Mouse (Mus musculus) erythroblast, adult 5-6 weeks (primary cell): ENCODE results near the gene Ttc7. TPM values are rescaled to one million over a fixed set of nuclear protein-coding genes. Genes with fewer than 3 reads are reported as not detected.

Source experiments
- ATAC-seq: replicated peaks from 2 replicates; pipeline ENCODE4 v1.8.0; 2016; ENCODE audit warnings: moderate number of reproducible peaks, mild to moderate bottlenecking, moderate TSS enrichment, inconsistent platforms; ENCODE audit not compliant: poor library complexity, low FRiP score, severe bottlenecking
- total RNA-seq, 2 experiments: library from RNA; stranded (forward) in 1 of 2; stranded (reverse) in 1 of 2; fragments of 150-400 nt in 1 of 2; fragments of 200-764, 138-1000 nt in 1 of 2; gene quantifications; 2 replicates each; pipeline versions ENCODE4 v1.2.3 to v1.2.4; 2015 to 2017; ENCODE audit warnings: low replicate concordance in 2 of 2

Ttc7 gene
- total RNA-seq, 2 experiments from 2014 or later = 17.9 to 35.7 TPM

DNA sequence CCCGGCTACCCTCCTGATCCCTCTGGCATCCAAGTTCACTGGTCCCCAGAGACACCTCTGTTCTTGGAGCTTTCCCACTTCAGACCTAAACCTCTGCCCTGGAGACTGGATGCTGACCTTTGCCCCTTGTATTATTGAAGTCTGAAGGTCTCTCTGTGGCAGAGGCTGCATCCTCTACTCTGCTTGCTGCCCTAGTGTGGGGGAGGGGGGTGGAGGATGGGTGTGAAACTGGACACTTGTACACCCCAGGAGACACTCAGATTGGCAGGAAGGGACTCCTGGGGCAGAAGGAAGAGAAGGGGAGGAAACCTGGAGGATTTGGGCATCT, 70.2 kb downstream of the Ttc7 start:
- no peak for ATAC-seq

DNA sequence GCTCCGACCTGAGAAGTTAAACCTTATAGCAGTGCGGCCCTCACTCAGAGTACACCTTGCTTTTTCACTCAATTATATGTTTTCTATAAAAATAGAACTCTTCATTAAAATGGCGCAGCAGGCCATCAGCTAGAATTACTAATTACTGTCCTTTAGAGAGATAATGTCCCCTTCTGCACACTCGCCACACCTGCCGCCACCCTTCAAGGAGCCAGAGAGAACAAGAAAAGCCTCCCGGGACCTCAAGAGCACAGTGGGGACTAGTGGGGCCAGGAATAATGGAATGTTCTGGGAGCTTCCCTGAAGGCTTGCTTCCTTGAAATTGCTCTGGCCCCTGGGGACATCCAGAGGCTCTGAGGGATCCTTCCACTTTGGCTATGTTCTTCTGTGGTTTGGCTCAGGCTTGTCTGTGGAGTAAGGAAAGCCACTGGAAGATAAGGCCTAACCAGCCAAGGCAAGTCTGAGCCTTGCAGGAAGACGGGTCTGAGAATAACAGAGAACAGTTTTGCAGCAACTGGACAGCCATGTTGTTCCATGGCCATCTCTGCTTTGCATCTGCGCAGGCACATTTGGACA, 71.1 kb downstream of the Ttc7 start:
- ATAC-seq = no peak

DNA sequence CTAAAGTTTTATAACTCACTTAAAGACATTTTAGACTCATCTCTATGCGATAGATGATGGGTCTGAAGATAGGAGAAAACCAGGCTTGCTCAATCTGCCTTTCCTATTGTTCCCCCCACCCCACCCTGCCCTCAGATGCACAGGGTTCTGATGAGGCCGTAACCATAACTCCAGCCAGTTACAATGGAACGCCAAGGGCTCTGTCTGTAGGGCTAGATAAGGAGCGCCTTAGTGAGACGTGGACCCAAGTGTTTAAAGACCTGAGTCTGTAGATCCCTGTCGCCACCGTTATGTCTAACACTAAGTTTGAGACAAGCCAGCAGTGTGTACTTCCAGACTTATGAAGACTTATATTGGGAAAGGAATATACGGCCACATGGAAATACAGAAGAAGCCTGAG, 72.8 kb downstream of the Ttc7 start:
- ATAC-seq = no peak

DNA sequence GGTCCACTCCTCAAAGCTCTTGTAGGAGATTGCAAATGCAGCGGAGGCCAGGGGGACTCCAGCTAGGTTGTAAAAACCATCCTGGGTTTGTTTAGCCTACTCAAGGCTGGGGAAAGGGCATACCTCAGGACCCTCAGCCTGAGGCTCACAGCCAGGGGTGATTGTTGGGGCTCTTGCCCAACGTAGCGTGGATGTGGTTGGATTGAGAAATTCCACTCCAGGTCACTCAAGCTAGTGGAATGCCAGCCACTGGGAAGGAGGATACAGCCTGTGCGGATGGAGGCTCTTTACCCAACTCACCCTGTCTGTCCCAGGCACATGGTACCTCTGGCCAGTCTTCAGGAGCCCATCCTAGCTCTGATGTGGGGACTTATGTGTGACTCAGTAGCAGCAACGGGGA, 73.6 kb downstream of the Ttc7 start:
- ATAC-seq = no peak

DNA sequence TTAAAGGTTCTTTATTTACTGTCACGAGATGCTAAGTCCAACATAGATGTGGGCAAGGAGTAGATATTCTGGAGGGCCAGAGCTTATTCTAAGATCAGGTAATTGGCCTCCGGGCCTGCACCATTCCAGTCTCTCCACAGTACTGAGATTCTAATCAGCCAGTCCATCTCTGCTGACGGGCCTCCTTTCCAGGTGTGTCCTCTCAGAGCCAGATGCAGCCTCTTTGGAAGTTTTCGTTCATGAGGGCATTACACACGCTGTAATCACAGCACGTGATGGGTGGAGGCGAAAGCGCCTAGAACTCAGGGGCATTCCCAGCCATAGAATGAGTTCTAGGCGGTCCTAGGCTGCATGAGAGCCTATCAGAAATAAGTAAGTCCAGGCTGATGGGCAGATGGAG, 74.8 kb downstream of the Ttc7 start:
- no peak for ATAC-seq

DNA sequence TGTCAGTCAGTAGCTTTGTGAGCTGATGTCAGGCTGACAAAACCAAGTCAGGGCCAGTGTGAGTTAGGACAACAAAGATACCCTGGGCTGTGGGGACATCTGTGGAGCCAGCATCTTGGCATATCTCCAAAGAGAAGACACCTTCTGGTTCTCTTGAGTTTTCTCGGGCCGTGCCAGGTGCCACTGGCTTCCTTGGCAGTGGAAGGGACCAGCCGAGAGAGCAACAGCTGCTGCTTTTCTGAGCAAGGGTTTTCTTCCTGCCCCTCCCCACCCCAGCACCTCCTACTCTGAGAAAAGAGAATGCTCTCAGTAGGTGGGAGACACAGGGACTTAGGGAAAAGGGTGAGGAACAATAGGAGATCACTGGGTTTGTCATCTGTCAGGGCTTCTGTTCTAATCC, 78.4 kb downstream of the Ttc7 start:
- no peak for ATAC-seq

DNA sequence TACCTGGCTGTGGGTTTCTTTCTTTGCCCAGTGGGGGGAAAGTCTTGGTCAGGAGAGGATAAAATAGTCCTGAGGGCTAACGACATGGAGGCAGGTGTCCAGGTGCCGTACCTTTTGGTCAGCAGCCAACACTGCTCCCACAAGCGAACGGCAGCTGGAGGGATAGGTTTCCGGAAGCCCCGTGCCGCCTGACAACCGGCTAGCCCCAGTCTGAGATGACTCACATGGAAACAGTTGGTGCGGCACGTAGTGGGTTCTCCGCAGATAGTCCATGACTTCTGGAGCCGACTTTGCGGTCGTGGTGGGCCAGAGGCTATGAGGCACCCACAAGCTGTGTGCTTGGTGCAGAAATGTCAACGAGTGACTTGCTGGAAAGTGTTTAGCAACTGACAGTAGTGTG, 81.4 kb downstream of the Ttc7 start:
- ATAC-seq = no peak

DNA sequence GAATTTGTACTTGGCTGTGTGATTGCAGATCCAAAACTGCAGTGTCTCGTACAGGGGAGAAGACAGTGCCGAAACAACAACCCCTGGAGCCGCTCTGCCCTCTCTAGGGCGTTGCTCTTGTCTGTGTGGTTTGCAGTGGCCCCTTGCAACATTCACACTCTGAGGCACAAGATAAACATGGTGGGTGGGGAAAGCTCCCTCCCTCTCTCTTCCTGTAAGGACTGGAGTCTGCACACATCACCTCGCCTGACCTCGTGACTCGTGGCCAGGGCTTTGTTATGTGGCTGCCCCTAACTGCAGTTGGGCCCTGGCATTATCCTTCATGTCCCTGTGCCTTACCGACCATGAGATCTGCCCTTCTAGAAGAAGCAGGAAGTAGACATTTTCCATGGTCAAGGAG, 82.6 kb downstream of the Ttc7 start:
- no peak for ATAC-seq

DNA sequence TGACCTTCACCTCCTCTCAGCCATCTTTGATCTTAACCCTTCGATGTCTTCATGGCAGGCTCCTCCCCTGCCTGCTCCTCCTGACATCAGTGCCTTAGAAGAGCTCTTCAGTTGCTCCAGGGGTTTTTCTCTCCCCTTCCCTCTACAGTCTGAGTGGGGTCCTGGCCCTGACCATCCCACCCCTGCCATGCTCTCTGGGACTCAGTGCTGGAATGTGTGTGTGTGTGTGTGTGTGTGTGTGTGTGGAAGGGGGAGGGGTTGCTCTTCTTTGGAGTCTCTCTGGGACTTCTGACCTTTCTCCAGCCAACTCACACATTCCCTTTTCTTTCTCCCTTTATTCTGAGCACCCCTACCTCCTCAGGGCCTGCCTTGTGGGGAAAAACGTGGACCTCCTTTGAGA, 83.8 kb downstream of the Ttc7 start:
- no peak for ATAC-seq

DNA sequence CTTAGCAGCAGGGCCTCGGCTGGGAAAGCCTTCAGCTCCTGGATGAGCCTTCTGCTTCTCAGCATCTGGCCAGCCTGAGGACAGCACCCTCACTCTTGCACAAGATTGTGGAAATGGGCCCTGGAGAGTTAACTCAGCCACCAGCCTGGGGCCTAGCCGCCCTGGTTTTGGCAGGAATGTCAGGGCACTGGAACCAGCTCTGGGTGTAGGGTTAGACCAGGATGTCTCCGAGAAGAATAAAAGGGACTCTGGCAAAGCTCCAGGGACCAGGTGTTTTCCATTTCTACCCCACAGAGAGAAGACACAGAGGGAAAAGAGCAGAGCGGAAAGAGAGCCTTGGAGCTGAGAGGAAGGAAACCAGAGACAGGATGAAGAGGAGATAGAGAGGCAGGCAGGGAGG, 84.5 kb downstream of the Ttc7 start:
- ATAC-seq = no peak

DNA sequence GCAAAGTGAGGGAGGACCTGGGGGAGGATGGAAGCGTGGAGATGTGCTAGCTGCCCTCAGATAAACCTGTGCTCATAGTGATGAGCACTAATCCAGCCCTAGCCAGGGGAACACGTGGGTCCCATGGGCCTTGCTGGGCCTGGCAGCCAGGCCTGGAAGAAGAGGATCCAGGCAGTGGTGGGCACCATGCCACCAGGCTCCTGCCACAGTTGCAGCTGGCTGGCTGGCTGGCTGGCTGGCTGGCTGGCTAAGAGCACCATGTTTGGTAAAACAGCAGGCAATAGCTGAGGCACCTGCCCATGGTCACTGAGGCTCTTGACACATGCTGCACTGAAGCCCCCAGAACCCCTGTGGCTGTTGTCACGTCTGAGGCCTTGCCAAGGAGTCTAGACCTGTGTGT, 85.0 kb downstream of the Ttc7 start:
- no peak for ATAC-seq

DNA sequence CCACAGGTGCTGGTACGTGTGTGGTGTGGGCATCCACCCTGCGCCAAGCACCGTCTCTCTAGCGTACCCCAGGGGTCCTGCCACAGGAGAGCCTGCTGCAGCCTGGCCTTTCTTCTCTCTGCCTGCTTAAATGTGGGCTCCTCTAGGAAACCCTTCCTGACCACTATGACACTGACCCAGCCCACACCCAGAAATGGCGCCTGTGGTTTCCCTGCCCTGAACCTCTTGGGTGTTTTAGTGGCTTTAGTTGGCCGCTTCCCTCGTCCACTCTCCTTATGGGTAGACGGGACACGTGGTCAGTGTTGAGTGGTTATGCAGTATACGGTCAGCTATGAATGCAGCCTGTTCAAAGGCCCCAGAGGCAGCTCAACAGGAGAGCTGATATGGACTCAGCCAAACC, 85.8 kb downstream of the Ttc7 start:
- no peak for ATAC-seq

DNA sequence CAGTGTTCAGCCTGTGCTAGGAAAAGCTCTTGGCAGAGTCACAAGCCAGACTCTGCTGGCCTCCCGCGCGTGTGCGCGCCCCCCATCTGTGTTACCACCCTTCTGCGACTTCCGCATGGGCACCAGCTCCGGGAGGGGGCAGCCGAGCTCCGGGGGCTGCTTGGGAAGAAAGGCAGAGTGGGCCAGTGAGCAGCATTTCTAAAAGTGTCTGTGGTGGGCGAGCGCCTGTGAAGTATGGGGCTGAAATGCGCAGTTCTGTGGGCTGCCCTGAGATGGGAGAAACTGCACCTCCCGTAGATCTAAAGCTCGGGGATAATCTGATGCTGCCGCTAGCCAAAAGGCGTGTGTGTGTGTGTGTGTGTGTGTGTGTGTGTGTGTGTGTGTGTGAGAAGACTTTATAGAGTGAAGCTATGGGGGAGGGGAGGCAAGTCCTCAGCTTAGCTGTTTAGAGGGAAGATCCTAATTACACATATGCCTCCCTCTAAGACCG, 86.6 kb downstream of the Ttc7 start:
- ATAC-seq = no peak

DNA sequence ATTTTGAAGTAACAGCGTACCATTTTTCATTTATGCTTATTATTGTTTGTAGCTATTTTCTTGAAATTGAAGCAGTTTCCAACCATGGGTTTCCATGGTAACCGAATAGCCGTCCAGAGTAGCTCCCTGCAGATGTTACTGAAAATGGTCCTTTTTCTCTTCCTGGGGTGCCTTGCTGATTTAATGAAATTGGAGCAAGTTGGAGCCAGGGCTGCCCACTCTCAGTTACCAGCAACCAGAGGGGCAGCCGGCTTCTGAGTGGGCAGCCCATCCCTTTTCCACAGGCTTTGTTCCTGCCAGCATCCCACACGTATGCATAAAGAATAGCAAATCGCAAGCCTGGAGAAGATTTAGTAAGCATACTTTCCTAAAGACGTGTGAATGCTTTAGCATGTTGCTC, 89.5 kb downstream of the Ttc7 start:
- no peak for ATAC-seq

DNA sequence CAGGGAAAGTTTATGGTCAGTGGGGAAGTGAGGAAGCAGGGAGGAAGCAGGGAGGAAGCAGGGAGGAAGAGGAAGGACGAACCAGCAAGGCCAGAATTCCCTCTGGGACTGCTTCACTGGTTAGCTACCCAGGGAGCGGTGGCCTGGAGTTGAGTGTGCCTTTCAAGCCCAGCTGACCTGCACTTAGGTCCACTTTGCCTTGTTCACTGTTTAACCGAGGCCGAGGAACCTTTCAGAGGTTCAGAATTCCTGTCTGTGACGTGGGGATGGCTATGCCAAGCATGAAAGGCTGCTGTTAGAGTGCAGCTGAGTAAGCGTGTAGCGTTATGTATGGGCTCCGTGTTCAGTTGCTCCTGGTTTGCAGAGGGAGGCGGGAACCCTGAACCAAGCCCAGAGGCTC, 90.6 kb downstream of the Ttc7 start:
- no peak for ATAC-seq

DNA sequence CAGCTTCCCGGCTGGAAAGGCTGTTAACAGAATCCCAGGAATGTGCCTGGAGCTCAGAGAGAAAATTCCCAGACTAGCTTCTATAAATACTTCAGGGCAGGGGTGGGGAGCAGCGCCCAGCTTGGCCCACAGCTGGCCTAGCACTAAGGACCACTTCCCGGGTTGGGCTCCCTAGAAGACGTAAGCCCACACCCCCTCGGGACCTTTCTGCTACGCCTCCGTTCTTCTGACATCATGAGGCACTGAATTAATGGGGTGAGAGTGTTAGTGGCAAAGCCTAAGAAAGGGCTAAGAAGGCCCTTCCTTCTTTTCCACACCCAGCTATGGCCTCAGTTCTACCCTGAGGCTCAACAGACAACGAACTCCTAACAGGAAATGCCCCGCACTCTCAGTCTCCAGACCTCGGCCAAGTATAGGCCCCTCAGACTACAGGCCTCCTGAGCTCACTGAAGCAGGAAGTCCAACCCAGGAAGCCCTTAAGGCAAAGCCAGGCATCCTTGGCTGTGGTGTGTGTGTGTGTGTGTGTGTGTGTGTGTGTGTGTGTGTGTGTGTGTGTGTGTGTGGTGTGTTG, 93.3 kb downstream of the Ttc7 start:
- no peak for ATAC-seq

DNA sequence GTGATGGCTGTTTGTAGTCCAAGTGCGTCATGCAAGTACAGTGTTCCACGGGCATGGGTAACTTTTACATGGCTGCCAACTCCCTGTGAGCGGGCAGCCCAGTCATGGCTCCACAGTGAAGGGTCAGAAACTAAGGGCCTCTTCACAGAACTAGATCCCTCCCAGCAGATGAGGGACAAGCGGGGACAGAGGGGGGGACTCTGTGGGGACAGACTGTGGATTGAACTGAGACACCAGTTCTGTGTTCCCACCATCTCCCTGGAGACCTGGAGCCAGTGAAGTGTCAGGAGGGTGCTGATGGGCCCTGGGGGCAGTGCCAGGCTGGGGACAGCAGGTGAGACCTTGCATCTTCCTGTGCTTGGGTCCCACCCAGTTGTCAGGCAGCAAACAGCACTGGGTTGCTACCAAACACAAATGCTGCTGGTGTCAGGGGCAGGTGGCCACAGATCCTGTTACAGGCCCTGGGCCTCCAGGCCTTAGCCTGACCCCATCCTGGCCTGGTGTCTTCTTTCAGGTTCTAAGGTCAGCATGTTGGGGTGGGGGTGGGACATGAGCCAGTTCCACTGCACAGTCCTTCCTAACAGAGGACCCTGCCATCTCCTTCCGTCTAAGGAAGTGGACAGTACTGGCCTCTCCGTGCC, 94.3 kb downstream of the Ttc7 start:
- no peak for ATAC-seq

DNA sequence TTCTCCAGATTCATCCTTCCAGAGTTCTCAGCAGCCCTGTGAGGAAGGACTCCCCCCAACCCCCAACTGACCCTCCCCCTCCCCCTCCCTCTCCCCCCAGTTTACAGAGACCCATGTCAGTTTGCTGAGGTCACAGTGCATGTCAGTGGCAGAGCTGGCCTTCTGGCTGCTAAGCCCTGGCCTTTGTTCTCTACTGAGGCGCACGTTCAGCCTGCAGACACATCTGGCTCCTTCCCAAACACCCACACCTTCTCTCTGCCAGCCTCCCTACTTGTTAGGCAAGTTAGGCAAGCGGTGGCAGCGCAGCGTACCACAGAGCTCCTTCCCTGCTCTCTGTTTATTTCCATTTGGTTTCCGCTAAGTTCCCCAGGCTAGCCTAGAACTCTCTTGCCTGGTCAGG, 94.8 kb downstream of the Ttc7 start:
- ATAC-seq = no peak

DNA sequence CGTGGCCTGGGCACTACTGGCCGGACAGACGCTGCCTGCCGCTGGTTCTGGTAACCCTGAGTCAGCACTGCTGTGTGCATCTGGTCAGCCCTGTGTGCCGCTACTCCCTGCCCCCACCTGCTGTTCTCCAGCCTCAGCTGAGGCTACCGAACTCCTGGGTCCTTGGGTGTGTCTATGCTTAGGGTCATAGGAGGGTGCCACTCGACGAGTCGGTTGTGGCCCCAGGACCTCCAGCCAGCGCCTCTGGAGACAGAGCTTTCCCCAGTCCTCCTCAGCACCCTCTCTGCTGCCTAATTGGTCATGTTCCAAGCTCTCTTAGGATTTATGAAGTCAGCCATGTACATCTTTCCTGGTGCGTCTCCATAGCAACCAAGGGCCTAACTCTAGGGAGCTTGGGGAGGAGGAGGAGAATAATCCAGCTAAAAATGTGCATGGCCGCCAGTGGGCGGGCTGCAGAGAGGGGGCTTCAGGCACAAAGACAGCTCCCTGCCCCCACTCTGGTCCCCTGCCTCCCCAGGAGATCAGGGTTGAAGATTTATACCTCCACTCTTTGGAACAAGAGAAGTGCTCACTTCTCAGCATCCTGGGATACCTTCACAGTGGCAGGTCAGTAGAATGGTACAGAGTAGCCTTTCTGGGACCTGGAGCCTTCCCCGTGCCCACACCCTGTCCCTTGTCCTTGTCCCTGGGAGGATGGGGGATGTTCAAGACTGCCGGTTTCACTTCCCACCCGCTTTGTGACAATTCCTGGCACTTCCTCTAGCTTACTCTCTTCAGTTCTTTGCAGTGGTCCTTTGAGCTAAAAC, 95.9 kb downstream of the Ttc7 start:
- ATAC-seq = no peak

DNA sequence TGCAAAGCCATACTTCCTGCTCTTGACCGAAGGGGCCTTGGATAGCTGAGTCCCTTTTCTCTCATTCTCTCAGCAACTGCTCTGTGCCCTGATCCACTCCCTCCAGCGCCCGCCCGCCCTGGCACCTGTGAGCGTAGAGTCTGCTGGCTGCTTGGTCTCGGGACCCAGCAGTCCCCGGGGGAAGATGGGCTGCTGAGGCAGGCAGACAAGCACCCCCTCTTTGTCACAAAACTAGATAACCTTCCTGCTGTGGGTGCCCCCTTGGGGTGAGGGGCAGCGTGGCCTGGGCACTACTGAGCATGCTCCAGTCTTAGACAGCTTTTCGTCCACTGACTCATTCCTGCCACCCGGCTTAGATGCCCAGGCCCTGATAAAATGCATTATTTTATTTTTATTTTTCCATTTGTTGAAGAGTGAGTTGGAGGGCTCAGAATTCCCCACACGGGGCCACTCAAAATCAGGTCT, 96.5 kb downstream of the Ttc7 start:
- no peak for ATAC-seq

DNA sequence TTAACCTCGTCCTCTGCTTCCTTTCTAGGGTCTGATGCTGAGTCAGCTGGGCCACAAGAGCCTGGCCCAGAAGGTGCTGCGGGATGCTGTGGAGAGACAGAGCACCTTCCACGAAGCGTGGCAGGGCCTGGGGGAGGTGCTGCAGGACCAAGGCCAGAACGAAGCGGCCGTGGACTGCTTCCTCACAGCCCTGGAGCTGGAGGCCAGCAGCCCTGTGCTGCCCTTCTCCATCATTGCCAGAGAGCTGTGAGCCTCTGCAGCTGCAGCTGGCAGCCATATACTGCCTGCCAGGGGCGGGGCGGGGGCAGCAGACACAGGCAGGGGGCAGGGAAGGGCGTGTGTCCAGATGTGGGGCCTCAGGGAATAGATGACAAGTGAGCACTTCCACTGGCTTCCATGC, 97.1 kb downstream of the Ttc7 start:
- ATAC-seq = no peak
